Mouse (Mus musculus): ENCODE results near the gene Hdac9.

Hdac9 gene

DNA sequence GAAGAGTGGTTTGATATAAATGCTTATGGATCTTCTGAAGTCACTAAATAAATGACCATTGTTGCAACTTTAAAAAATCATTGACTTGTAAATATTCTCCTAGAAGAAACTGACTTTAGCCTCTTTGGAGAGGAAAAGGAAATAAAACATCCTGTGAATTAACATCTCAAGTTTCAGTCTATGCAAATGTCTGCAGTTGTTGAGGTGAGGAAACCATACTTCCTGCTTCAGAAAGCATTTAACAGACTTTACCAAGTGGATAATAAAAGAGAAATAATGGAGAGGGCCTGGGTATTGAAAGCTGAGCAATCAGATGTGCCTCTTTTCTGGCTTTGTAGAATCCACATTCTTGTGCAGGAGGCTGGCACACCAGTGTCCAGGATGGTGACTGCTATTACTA is 110.4 kb downstream of the Hdac9 start:
- DNase-seq (ENCODE audit: low spot score in 2 of 2), result no peak

DNA sequence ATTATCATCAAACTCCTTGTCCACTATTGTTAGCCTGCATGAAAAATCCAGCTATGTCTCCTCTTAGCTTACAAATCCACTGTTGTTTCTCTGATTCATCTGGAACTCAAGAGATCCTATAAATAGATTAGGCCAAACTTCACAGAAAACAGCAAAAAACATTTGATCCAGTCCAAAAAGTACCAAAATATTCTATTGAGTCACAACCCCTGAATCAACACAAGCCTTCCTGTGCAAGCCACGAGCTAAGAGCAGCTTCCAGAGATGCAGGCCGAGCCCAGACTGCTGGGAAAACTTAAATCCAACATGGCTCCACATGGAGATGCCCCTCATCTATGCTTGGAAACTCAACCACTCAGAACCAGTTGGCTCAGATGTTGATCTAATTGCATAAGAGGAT is 113.2 kb downstream of the Hdac9 start:
- no peak for DNase-seq (ENCODE audit: low spot score in 2 of 2)

DNA sequence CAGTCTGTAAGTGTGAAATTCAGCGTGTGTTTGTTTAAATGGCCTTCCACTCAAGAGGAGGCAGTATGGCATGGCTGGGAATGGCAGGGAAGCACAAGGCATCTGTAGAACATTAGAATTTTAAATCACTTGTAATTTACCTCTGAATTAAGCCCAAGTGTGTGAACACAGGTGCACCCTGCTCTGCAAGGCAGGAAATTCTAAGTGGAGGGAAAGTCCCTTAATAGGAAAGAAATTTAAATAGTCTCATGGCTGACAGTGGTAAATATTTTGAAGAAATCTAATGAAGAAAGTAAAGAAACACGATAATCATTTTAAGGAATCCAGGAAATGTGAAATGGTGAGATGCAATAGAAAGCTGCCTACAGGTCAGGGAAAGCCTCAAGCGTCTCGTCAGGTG is 114.6 kb downstream of the Hdac9 start:
- no peak for DNase-seq (ENCODE audit: low spot score in 2 of 2)

DNA sequence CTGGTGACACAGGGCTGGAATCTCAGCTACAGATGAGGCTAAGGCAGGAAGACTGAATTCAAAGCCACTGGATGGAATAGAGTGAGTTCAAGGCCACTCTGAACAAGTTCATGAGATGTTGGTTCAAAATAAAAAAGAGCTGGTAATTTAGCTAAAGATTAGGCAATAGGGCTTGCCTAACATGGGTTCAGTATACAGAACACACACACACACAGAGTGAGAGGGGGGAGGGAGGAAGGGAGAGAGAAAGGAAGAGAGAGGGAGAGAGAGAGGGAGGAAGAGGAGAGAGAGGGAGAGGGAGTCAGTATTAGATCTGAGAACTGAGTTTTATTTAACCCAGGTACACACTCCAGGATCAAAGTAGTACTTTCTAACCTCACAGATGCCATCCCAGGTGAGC is 115.1 kb downstream of the Hdac9 start:
- DNase-seq (ENCODE audit: low spot score in 2 of 2), result no peak

DNA sequence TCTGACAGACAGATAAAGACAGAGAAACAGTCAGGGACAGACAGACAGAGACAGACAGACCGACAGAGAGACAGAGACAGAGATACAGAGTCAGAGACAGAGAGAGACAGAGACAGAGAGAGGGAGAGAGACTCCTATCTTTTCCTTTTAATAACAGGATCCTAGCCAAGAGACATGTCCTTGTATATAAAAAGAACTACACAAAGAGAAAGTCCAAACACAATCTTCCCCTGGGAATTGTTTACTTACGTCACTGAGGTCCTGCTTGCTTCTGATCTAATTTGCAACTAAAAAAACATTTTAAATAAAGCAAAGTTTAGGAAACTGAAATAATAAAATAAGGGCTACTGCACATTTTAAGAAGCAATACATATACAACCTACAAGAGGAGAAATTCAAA is 119.5 kb downstream of the Hdac9 start:
- DNase-seq (ENCODE audit: low spot score in 2 of 2), result no peak

DNA sequence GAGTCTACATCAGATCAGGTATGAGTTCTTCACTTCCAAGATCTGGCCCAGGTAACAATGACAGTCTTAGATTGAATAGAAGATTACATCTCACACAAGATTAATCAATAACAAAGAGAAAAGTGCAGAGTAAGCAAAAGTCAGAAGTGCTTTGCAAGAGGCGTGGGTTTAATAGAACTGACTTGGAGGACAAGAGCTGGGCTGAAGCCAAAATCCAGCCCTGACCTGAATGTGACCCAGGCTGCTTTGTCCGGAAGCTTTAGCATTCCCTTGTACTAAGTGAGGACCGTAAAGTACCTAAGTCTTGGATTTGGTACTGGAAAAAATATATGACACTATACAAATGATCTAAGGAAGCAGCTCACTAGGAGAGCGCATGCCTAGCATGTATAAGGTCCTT is 121.4 kb downstream of the Hdac9 start:
- no peak for DNase-seq (ENCODE audit: low spot score in 2 of 2)

DNA sequence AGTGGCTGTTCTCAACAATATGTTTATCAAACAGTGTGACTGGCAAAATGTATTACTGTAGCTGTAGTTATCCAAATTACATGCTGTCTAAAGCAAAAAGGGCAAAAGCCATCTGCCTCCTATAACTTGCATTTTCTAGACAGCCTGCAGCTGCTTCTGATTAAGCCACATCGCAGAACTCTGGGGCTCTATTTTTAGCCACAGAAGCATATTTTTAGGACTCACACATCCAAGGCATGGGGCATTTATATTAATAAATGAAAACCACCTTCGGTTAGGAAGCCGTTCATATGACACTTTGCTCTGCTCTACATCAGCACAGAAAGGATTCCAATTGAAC is 124.8 kb downstream of the Hdac9 start:
- no peak for DNase-seq (ENCODE audit: low spot score in 2 of 2)

DNA sequence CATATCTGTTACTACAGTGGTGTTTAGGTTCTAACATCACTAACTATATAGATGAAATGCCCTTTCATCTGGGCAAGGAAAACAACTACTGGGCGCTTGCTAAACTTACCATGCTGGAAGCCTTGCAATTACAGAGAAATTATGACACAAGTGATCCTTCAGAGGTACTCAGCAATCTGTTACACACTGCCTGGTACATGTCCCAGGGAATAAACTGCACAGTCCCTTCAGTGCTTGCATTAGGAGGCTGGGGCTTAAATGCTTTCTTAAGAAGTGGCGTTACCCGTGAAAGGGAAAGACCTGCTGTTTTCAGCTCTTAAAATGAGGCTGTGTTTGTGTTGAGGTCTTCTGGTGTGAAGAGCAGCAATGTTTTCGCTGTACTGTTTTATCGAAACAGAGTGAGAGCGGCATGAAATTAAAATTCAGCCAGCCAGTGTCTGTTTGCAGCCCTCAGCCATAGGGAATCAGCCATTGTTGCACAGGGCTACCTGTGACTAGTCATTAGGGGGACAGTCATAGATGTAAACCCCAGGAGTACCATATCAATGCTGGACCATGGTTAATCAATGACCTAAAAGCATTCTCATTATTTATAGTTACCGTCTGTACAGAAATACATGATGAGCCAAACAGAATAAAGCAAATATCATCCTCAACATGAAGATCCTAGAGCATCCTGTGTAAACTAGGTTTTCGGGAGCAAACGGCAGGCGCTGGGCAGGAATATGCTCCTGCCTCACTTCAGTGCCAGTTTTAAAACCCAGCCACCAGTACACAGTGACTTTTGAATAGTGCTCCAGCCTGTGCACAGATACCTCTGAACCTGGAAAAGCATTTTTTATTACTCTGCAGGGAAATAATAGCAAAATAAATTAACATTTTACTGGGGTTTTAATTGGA is 125.4 kb downstream of the Hdac9 start:
- DNase-seq (ENCODE audit: low spot score in 2 of 2), result no peak

DNA sequence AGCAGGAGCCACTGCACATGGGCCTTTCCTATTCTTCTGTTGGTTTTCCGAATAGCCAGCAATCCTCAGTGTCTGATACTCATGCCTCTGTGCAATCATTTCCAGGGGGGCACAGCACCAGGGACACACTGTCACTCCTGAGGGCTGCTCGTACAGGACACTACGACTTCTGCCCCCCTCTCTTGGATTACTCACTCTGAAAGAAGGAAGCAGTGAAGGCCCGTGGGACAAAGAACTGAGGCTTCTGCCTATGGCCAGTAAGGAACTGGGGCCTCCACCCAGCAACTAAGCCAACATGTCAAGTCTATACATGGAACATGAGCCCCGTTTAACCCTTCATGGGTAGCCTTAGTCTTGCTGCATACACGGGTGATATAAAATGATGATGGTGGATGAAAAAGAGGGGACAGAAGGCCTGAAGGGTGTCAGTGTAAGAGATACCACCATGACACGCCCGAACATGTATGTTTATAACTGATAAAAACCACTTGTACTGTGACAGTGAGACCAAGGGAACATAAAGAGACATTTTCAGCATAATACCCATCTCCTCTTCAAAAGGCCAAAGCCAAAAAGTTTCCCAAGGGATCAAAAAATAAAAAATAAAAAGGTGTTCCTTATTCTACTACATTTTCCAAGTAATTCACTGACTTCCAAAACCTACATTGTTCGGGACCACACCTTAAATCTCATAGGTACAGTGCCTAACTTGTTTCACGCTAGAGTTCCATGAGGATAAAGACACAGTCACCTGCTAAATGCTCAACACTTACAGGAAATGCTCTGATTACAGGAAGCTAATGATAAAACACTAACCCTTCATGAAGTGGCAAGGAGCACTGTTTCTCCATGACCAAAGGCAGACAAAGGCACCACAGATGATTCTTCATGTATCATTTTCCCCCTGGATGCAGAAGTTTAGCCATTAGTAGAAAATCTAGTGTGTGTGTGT is 127.6 kb downstream of the Hdac9 start:
- DNase-seq (ENCODE audit: low spot score in 2 of 2), result no peak

DNA sequence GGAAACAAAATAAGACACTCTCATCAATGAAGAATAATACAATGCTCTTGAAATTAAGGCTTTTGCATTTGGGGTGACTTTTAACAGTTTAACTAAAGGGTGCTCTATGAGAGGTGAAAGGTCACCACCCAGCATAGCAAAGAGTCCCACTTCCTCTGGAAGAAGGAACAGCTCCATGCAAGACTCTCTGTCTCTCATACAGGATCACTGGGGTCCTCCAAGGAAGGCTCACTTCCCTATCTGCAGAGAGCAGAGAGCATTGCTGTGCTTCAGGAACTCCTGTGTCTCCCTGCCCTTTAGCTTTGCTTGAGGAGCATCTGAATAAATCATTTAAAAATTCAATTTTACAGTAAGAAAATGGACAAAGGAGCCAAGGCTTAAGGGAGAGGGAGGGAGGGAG is 129.5 kb downstream of the Hdac9 start:
- no peak for DNase-seq (ENCODE audit: low spot score in 2 of 2)

DNA sequence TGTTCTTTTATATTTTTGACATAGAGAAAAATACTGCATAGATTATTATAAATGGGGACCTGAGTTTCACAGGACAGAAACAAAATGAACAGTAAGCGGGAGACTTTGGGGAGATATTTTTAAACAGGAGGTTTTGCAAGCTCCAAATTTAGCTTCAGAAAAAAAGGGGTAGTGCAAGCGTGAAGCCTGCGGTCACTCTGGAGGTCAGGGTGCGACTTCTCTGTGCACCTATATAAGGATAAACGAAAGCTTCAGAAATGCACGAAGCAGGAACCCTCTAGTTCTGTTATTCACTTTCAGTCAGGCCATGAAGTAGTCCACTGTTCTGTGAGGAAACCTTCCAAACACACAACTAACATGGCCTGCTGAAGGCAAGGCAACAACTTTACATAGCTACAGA is 133.3 kb downstream of the Hdac9 start:
- DNase-seq (ENCODE audit: low spot score in 2 of 2), result no peak

DNA sequence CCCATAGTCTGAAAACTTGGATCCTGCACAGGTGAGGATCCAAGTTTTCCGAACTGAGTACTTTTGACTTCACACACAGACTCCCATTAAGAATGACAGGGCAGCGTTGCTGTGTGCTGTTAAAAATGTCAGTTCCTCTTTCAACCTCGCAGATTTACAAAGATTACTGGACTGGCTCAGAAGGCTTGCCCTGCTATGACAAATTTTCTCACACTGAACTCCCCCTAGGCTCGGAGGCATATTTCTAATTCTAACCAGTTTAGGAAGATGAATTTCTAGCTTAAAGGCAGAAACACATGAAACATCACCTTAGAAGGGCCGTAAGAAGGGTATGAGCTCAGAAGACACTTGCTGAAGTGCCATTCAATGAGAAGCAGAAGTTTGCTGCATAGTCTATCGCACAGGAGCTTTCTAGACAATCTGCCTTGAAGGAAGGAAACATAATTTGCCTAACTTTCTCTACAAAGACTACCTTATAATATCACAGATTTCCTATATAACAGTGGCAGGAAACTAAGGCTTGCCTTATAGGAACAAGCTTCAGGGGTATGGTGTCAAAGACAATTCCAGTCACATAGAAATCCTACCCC is 137.4 kb downstream of the Hdac9 start:
- DNase-seq (ENCODE audit: low spot score in 2 of 2), result no peak

DNA sequence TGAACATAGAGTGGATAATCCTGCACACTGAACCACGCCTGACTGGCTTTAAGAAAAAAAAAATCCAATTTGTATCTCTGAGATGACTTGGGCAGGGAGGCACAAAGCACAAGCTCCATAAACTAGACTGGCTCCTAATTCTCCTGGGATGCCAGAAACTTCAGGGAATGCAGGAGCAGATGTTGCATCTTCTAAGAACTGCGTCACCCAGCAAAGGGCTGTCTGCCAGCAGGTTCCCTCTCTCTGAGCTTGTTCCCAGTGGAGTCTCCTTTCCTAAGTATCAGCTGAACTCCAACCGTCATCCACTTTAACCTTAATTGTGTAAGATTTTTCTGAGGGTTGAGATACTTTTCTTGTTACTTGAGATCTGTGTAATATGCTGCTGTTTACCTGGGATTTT is 140.7 kb downstream of the Hdac9 start:
- no peak for DNase-seq (ENCODE audit: low spot score in 2 of 2)

DNA sequence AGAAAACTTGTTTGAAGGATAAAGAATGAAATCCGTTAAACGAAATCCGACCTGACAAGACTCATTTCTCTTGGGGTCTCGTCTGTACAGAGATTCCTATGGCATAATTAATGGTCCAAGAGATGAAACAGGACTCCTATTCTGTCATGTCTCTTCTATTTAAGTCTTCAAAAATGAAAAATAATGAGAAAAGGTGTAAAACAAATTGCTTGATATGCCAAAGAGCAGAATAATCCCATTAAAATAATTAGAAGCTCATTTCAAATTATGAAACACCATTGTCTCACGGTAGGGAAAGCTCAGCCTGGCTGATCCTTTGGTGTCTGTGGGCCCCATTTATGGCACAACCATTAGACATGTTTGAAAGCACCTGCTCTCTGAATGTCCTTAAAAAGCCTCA is 142.8 kb downstream of the Hdac9 start:
- no peak for DNase-seq (ENCODE audit: low spot score in 2 of 2)

DNA sequence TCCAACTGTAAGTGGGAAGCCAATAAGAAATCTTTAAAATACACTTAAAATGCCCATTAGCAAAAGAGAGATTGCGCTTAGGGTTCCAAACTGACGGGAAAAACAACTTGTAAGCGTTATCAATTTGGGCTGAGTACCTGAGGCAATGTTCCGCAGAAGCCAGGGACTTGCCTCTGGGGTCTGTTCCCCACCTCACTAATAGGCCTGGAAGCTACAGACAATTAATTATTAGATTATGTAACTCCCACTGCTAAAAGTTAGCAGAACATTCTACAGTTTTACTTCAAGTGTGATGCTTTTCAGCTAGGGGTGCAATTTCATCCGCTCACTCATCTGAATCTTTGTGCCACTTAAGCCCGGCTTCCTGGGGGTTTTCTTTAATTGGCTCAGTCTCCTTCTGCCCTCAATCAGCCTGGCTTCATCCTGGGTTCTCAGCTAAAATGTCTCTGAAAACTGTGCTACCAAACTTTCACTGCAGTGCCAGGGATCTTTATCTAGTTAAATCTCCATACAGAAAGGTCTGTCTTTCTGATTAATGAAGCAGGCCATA is 149.6 kb downstream of the Hdac9 start:
- no peak for DNase-seq (ENCODE audit: low spot score in 2 of 2)

DNA sequence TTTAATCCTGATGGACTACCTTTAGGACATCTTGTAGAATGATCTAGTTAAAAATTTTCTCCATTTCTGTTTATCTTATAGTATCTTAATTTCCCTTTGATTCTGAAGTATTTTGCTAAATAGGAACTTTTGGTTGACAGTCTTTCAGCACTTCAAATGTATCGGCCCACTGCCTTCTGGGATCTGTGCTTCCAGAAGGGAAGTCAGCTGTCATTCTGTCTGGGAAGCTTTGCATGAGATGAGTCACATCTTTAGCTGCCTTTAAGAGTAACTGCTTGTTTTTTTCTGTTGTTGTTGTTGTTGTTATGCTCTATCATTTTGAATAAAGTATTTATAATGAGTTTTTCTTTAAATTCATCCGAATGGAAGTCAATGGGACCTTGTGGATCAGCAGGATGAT is 169.6 kb downstream of the Hdac9 start:
- DNase-seq (ENCODE audit: low spot score in 2 of 2), result no peak

DNA sequence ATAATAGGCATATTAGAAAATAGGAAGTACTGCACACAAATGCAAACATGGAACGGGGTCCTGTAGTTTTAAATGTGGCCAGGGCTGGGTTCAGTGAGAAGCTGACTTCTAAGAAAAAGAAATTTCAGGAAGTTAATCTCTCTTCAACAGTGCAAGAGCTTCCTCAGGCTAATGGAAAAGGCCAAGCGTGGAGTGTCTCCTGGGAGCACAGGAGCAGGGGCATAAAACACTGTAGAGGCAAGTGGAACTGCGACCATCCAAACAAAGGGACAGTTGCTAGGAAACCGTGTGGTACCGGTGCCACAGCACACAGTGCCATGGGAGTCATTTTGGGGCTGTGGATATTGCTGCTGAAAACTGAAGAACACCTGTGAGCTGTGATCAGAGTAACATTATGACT is 191.7 kb downstream of the Hdac9 start:
- no peak for DNase-seq (ENCODE audit: low spot score in 2 of 2)

DNA sequence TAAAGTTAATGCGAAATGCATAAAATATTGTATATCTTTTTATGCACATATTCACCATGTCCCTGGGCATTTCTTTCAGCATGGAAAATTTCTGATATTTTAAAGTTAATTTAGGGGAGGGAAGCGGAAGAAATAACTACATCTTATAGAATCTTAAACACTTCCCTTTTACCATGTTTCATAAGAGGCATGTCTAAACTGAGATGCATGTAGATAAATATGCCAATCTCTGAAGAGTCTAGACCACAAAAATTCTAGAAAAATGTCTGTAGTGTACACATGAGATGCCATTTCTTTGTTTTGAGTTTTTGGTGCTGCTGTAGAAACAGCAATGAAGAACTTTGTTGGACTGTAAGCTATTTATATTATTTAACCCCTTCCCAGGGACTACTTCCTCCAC is 192.6 kb downstream of the Hdac9 start:
- DNase-seq (ENCODE audit: low spot score in 2 of 2), result no peak

DNA sequence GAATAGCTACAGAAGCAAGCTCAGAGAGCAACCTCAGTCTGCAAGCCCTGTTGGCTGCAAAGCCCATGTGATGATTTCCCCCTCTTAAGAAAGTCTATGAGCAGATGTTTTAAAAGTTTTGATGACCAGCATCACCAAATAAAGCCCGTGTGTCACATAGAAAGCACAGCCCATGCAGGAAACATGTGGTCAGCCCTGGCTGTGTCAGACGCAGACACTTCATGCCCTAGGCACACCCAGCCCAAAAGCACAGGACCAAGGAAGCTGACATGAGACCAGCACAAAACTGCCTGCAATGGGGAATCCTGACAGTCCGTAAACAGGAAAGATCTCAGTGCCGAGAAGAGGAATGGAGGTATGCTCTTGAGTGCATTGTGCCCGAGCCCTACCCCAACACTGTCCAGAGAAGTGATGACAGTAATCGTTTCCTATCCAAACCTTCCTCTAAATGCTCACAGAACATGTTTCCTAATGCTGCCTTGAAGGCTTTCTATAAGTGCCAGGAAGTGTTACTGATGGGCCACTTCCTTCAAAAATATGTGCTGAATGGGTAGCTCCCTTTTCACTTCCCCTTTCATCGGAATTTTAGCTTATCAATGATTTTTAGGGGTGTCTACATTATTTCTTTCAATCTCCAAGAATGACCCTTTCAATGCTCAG is 193.9 kb downstream of the Hdac9 start:
- DNase-seq (ENCODE audit: low spot score in 2 of 2), result no peak

DNA sequence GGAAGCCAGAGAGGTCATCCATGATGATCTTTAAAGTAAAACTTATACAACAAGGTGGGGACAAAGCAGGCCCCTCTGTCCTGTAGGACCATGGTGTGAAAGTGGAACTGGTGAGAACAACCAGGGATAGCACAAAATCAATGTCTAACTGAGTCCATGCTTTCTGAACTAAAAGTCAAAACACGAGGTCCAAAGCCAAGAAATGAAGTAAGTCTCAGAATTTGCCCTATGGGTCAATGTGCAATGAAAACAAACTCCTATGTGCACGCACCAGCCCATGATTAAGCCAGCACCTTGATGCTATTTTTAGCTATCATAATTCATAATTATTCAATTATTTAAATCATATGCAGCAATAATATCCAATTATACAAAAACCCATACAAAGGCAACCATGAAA is 196.0 kb downstream of the Hdac9 start:
- DNase-seq (ENCODE audit: low spot score in 2 of 2), result no peak

DNA sequence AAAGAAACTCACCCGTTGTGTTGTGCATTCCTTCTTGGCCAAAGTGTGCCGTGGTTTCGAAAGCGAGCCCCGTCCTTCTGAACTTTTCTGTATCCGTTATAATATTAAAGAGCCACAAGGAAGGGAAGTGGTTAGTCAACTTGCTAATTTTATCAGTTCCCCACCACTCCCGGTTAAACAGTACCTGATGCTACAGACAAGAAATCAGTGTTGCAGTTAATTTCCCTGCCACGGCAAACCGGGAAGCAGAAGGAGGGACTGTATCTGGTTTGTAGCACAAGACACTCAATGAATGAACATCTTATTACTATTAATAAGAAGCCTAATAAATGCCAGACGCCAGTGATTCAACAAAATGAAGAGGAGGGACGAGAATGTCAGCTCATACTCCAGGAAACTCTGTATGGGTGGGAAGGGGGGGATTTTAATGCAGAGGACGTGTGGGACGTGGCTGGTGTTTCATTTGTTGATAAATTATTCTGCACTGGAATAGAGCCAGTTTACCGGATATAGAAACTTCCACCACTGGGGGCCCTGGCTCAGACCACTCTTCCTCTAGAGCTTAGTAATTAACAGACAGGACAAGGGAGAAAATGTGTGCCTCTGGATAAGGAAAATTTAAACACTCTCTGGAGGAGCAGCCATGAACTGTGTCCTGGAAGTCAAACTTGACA is 202.5 kb downstream of the Hdac9 start:
- no peak for DNase-seq (ENCODE audit: low spot score in 2 of 2)

Data from cerebellum, postnatal 4 days (tissue).